Mouse (Mus musculus): ENCODE results near the gene Olfr1312. TPM values are rescaled to one million over a fixed set of nuclear protein-coding genes. Genes with fewer than 3 reads are reported as not detected.
"Not testable (repeated sequence)": the region's sequence is repeated elsewhere in the genome, so short reads cannot be mapped to it uniquely, and the experiment has no call there.

The Olfr1312 gene
- total RNA-seq (2021), result not detected
- long read RNA-seq, experiment 1, result 0 reads
- long read RNA-seq, experiment 2, result 0 reads

DNA sequence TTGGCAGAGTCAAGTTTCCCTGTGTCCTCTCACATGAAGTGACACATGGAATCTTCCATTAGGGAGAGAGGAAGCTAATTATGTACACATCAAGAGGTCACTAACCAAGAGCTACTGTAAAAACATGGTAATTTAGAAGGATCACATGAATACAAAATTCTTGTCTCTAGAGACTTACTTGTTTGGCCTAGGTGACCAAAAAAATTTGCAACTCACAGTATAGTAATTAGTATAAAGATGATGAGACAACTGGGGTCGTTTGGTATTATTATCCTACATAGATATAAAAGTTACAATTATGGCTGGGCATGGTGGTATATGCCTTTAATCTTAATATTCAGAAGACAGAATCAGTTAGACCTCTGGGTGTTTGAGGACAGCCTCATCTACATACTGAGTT lies at the start of gene Olfr1312:
TSS of gene Olfr1312 (minus strand) at position 101 of the 400 bp plus-strand sequence.
- DNase-seq (ENCODE audit: low spot score in 2 of 2), result no peak

DNA sequence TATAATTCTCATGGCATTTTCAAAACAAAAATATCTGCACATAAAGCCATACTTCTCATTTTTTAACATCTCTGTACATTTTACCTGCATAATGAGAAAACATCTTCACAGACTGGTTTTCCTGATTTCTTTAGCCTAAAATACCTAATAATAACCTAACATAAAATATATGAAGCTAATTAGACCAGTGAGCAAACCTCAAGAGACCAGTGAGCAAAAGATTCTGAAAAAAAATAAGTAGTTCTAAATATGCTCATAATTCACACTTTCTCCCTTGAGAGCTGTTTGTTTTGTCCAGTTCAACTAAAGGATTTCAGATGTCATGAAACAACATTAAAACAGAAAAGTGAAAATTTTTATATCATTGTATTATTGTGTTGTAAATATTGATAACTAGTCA lies 46.6 kb upstream of the Olfr1312 start, which contains the start of gene Olfr1314:
TSS of gene Olfr1314 (minus strand) at position 101 of the 400 bp plus-strand sequence.
- DNase-seq (ENCODE audit: low spot score in 2 of 2), result no peak

DNA sequence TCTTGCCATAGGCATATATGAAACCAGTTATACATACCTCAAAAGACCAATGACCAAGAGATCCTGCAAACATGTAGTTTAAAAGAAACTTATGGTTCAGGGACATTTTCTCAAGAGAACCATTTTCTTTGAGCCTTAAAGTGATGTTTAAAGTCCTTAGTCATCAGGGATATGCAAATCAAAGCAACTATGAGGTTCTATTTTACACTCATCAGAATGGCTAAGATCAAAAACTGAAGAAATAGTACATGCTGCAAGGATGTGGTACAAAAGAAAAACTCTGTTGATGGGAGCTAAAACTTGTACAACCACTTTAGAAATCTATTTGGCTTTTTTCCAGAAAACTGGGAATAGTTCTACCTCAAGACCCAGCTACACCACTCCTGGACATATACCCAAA lies 27.7 kb upstream of the Olfr1312 start, which contains the start of gene Olfr1313:
TSS of gene Olfr1313 (minus strand) at position 101 of the 400 bp plus-strand sequence.
- DNase-seq (ENCODE audit: low spot score in 2 of 2), result no peak

DNA sequence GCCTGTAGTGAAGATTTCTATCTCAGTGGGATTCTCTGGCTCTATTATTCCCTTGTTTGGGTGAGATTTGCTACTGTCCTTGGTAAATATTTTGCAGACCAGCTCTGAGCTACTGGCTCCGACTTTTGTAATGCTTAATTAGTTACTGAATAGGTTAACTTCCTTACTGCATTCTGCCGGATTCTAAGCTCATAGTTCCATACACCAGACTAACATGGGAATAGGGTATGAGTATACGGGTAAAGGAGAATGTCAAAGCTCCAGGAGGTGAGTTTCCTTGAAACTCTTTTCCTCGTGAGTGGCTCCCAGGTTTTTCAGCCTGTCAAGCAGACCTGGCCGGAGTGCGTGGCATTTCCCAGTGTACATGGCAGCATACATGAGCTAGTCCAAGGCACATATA lies 23.1 kb downstream of the Olfr1312 start:
- not testable (repeated sequence) for DNase-seq (ENCODE audit: low spot score in 2 of 2)

DNA sequence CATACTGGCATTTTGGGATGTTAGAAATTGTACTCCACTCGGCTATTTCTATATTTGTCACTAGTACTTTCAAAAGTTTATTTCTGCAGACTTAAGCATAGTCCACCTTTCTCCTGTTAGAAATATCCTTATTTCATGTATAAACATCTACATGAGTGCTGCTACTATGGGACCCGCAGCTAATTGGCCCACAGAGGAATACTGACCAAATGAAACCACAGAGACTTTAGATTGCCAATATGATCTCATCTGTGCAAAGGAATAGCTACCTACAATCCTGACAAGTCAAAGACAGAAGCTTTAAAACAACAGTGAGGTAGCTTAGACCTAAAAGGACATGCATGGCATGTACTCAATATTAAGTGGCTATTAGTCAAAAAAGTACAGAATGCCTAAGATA lies 25.7 kb downstream of the Olfr1312 start, which contains the start of gene Olfr1311:
TSS of gene Olfr1311 (minus strand) at position 101 of the 400 bp plus-strand sequence.
- DNase-seq (ENCODE audit: low spot score in 2 of 2), result no peak

DNA sequence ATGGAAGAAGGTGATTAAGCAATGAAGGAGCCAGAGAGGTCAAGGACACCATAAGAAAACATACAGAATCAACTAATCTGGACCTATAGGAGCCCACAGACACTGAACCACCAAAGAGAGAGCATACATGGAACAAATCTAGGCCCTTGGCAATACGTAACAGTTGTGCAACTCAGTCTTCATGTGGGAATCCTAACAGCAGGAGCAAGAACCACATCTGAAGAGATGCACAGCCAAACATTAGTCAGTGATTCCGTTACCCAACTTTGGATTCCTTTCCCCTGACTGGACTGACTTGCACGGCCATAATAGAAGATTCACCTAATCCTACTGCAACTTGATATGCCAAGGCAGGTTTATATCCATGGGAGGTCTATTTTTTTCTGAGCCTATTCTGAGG lies 35.1 kb downstream of the Olfr1312 start:
- DNase-seq (ENCODE audit: low spot score in 2 of 2), result no peak

DNA sequence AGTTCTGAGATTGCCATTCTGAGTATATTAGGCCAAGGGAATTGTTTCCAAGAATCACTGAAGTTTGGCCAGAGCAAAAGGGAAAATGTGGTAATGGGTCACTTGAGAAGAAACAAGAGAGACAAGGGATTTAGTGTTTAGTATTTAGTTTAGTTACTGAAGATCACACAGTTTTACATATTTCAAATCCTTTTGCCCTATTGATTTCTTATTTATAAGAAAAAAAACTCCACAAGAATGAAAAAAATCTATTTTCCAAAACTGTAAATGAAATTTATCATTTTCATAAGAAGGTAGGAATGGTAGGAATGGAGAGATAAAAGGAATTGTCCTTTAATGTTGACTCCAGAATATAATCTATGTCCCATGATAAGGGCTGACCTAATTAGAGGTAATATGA lies 37.4 kb downstream of the Olfr1312 start, which contains the start of gene Olfr1310:
TSS of gene Olfr1310 (minus strand) at position 101 of the 400 bp plus-strand sequence.
- no peak for DNase-seq (ENCODE audit: low spot score in 2 of 2)

DNA sequence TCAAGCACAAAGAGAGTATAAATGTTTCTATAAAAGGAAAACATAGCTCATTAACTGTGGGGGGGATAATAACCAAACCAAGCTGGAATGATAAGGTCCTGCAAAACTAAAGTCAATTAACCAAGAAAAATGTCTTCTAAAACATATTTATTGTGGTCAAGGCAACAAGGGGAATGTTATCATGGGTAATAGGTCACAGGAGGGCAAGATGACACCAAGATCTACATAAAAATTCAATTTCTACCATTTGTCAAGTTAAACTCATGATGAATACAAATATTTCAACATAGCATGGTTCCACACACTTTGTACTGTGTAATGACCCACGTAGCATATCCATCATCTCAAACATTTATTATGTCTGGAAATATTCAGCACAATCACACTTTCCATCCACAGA lies 59.9 kb downstream of the Olfr1312 start, which contains the start of gene Olfr1309:
TSS of gene Olfr1309 (minus strand) at position 101 of the 400 bp plus-strand sequence.
- DNase-seq (ENCODE audit: low spot score in 2 of 2), result no peak

Other genes starting within 250 kb of the Olfr1312 start
- gene Olfr1303, start 229.9 kb downstream of the Olfr1312 start, total RNA-seq (2021), result not detected
- gene Olfr1305, start 173.1 kb downstream of the Olfr1312 start, total RNA-seq (2021), result not detected
- not detected for gene Olfr1306, start 134.0 kb downstream of the Olfr1312 start, total RNA-seq (2021)
- under 1 TPM in 1 of 2 experiments, not detected in 1; 0.03 TPM for gene Olfr1307, start 100.8 kb downstream of the Olfr1312 start, total RNA-seq (2021)
- gene Olfr1308, start 85.3 kb downstream of the Olfr1312 start, total RNA-seq (2021), result not detected
- not detected for gene Olfr1309, start 60.0 kb downstream of the Olfr1312 start, total RNA-seq (2021)
- gene Olfr1310, start 37.5 kb downstream of the Olfr1312 start, total RNA-seq (2021), result not detected
- not detected for gene Olfr1311, start 25.8 kb downstream of the Olfr1312 start, total RNA-seq (2021)
- gene Olfr1313, start 27.6 kb upstream of the Olfr1312 start, total RNA-seq (2021), result not detected
- not detected for gene Olfr1314, start 46.5 kb upstream of the Olfr1312 start, total RNA-seq (2021)
- gene Olfr1315-ps1, start 65.2 kb upstream of the Olfr1312 start, total RNA-seq (2021), result not detected
- gene Olfr1316, start 84.7 kb upstream of the Olfr1312 start, total RNA-seq (2021), result not detected
- gene Olfr1317, start 90.1 kb upstream of the Olfr1312 start, total RNA-seq (2021), result not detected
- gene Olfr1318, start 104.0 kb upstream of the Olfr1312 start, total RNA-seq (2021), result not detected
- gene Lpcat4, start 189.2 kb upstream of the Olfr1312 start, total RNA-seq (2021), result 1 to 10 TPM; 5.0 to 5.5 TPM
- gene Nutm1, start 209.1 kb upstream of the Olfr1312 start, total RNA-seq (2021), result not detected
- 10 to 100 TPM; 51.2 to 52.0 TPM for gene Nop10, start 211.7 kb upstream of the Olfr1312 start, total RNA-seq (2021)
- gene Slc12a6, start 215.6 kb upstream of the Olfr1312 start, total RNA-seq (2021), result 10 to 100 TPM; 41.1 to 50.6 TPM
- gene Gm21985, start 216.1 kb upstream of the Olfr1312 start, total RNA-seq (2021), result not detected

Data from gastrocnemius, postnatal 4 days (tissue).